Mouse (Mus musculus): ENCODE measurements around the gene Eif2ak3. TPM values are rescaled to one million over a fixed set of nuclear protein-coding genes. Genes with fewer than 3 reads are reported as not detected.

The Eif2ak3 gene
- 9.4 and 10.7 TPM in 2 replicates for polyA plus RNA-seq (2014; fragmentation: Nextera tagmentation; extraction: Ambion mirVana)

DNA sequence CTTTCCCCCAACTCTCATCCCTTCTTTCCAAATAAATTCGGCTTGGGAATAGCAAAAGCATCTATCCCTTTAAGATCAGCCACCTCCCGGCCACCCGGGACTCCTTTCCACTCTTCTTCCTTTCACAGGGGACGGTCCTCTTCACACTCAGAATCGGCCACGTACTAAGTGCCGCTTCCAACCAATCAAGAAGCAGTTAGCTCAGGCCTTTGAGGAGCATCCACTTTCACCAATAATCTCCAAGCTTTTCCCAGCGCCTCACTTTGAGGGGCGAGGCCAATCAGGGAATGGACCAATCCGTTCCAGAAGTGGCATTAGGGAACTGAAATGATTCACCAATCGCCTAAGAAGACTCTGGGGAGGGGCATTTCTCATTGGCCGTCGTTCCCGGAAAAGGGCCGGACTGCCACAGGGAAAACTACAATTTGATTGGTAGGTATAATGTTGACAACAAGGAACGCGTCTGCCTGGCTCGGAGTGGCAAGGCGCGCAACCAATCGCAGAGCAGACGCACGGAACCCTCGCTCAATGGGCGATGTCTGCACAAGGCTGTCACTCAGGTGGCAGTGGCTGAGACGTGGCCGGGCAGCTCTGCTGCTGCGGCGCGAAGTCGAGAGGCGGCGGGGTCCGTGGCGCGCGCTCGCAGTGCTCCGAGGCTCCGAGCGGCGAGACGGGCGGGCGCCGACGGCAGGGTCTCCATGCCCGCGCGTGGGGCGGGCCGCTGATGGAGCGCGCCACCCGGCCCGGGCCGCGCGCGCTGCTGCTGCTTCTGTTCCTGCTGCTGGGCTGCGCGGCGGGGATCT, at the start of gene Eif2ak3:
Eif2ak3 (plus strand) TSS at position 514 of the 803 bp plus-strand sequence.
- Histone ChIP-seq H3K9me3 (replicated peaks; ENCODE audit: control insufficient read depth, low read length) (no peaks in the 10 kb centered on the region), H3K4me1 (ENCODE audit: control insufficient read depth, insufficient read depth, low read length) (peaks cover 21% of the 10 kb centered on the region), H3K36me3 (ENCODE audit: control insufficient read depth, insufficient read depth, low read length) (no peaks in the 10 kb centered on the region), H3K27ac (ENCODE audit: low read depth, low read length) (peak within 1 kb of the TSS; percentile 91), H3K4me2 (ENCODE audit: low read length) (peak within 1 kb of the TSS; percentile 72), H3K27me3 (replicated peaks; ENCODE audit: control insufficient read depth, insufficient read depth, low read length) (no peaks in the 10 kb centered on the region), H3K9ac (ENCODE audit: low read length) (peak within 1 kb of the TSS; percentile 85), H3K4me3 (ENCODE audit: low read depth, low read length) (peak within 1 kb of the TSS; percentile 90)
- DNase-seq (ENCODE audit: low spot score) (peak; percentile 100), ATAC-seq (peak; percentile 99)
- WGBS: under 1% methylated on average over 55 of the region's 63 CpGs

- DNase-seq (ENCODE audit: low spot score) (no peak), ATAC-seq (no peak)
- Histone ChIP-seq H3K4me3 (ENCODE audit: low read depth, low read length) (no peak overlapping the region), H3K27ac (ENCODE audit: low read depth, low read length) (no peak overlapping the region), H3K4me2 (ENCODE audit: low read length) (no peak overlapping the region), H3K4me1 (ENCODE audit: control insufficient read depth, insufficient read depth, low read length) (peaks cover 4% of the 10 kb centered on the region), H3K27me3 (replicated peaks; ENCODE audit: control insufficient read depth, insufficient read depth, low read length) (no peaks in the 10 kb centered on the region), H3K36me3 (ENCODE audit: control insufficient read depth, insufficient read depth, low read length) (no peaks in the 10 kb centered on the region), H3K9ac (ENCODE audit: low read length) (no peak overlapping the region), H3K9me3 (replicated peaks; ENCODE audit: control insufficient read depth, low read length) (no peaks in the 10 kb centered on the region)
- WGBS: 83% methylated on average over 6 of the region's 6 CpGs
Measured at GRCm38 (mm10) chr6:70796940-70797339, 47.4 kb upstream of the Eif2ak3 start.

- H3K4me3 ChIP-seq (ENCODE audit: low read depth, low read length): no peak overlapping the region
- WGBS: 17% methylated on average over 9 of the region's 9 CpGs
- no peak overlapping the region for H3K9ac ChIP-seq (ENCODE audit: low read length)
- H3K36me3 ChIP-seq (ENCODE audit: control insufficient read depth, insufficient read depth, low read length): no peaks in the 10 kb centered on the region
- peaks cover 2% of the 10 kb centered on the region for H3K4me1 ChIP-seq (ENCODE audit: control insufficient read depth, insufficient read depth, low read length)
- ATAC-seq (peak; percentile 75; the same call in 1 of the 2 replicates), DNase-seq (ENCODE audit: low spot score) (peak; percentile 59)
- no peaks in the 10 kb centered on the region for H3K9me3 ChIP-seq (replicated peaks; ENCODE audit: control insufficient read depth, low read length)
- no peak overlapping the region for H3K4me2 ChIP-seq (ENCODE audit: low read length)
- H3K27ac ChIP-seq (ENCODE audit: low read depth, low read length): no peak overlapping the region
- H3K27me3 ChIP-seq (replicated peaks; ENCODE audit: control insufficient read depth, insufficient read depth, low read length): no peaks in the 10 kb centered on the region
Measured at GRCm38 (mm10) chr6:70797581-70798251, 46.6 kb upstream of the Eif2ak3 start.

DNA sequence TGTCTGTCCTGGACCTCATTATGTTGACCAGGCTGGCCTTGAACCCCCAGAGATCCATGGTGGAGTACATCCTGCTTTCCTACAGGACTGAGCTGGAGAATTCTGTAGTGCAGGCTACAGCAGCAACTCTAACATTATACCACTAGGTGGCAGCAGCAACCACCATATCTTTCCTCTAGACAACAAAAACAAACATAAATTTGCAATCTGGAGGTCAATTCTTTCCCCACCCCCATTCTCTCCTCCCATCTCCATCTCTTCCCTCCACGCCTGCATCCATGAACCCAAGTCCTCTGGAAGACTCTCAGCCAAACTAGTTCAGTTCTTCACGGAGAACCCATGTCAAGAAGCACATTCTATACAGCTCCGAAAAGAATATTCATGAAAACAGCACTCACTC, 39.7 kb upstream of the Eif2ak3 start:
- H3K4me3 ChIP-seq (ENCODE audit: low read depth, low read length): no peak overlapping the region
- H3K36me3 ChIP-seq (ENCODE audit: control insufficient read depth, insufficient read depth, low read length): no peaks in the 10 kb centered on the region
- 23% methylated on average over 3 of the region's 3 CpGs for WGBS
- no peak overlapping the region for H3K9ac ChIP-seq (ENCODE audit: low read length)
- ATAC-seq (peak; percentile 37; the same call in 1 of the 2 replicates), DNase-seq (ENCODE audit: low spot score) (peak; percentile 75)
- 0 out of 2 replicates have a peak, but pooled peaks cover 2% of the 10 kb centered on the region for H3K4me1 ChIP-seq (ENCODE audit: control insufficient read depth, insufficient read depth, low read length)
- H3K9me3 ChIP-seq (replicated peaks; ENCODE audit: control insufficient read depth, low read length): no peaks in the 10 kb centered on the region
- no peaks in the 10 kb centered on the region for H3K27me3 ChIP-seq (replicated peaks; ENCODE audit: control insufficient read depth, insufficient read depth, low read length)
- H3K27ac ChIP-seq (ENCODE audit: low read depth, low read length): no peak overlapping the region
- H3K4me2 ChIP-seq (ENCODE audit: low read length): no peak overlapping the region

DNA sequence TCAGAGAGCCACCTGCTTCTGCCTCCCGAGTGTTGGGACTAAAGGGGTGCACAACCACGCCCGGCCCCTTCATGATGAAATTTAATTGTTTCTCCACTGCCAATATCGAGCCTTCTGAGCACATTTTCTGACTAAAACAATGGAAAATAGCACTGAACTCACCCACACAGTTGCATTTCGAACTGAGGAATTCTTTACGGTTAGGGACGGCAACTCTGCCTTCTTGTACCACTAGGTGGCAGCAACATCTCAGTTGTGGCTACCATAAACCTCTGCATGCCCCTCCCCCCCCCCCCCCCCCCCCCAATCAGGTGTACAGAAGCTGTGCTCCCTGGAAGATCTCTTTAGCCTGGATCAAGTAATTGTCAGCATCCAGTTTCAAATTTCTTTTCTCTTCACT, 39.0 kb upstream of the Eif2ak3 start:
- peak; percentile 63 for ATAC-seq
- DNase-seq (ENCODE audit: low spot score): peak; percentile 80
- Histone ChIP-seq H3K27me3 (replicated peaks; ENCODE audit: control insufficient read depth, insufficient read depth, low read length) (no peaks in the 10 kb centered on the region), H3K4me1 (ENCODE audit: control insufficient read depth, insufficient read depth, low read length) (0 out of 2 replicates have a peak, but pooled peaks cover 2% of the 10 kb centered on the region), H3K27ac (ENCODE audit: low read depth, low read length) (no peak overlapping the region), H3K9ac (ENCODE audit: low read length) (no peak overlapping the region), H3K4me3 (ENCODE audit: low read depth, low read length) (no peak overlapping the region), H3K4me2 (ENCODE audit: low read length) (peak overlapping the region; percentile 24; the same call in 1 of the 2 replicates), H3K36me3 (ENCODE audit: control insufficient read depth, insufficient read depth, low read length) (no peaks in the 10 kb centered on the region), H3K9me3 (replicated peaks; ENCODE audit: control insufficient read depth, low read length) (no peaks in the 10 kb centered on the region)
- 14% methylated on average over 7 of the region's 7 CpGs for WGBS

GRCm38 (mm10) chr6:70805820-70806513, 38.3 kb upstream of the Eif2ak3 start:
- Histone ChIP-seq H3K27ac (ENCODE audit: low read depth, low read length) (no peak overlapping the region), H3K36me3 (ENCODE audit: control insufficient read depth, insufficient read depth, low read length) (no peaks in the 10 kb centered on the region), H3K4me2 (ENCODE audit: low read length) (peak overlapping the region; percentile 30; the same call in 1 of the 2 replicates), H3K4me1 (ENCODE audit: control insufficient read depth, insufficient read depth, low read length) (0 out of 2 replicates have a peak, but pooled peaks cover 2% of the 10 kb centered on the region), H3K9me3 (replicated peaks; ENCODE audit: control insufficient read depth, low read length) (no peaks in the 10 kb centered on the region), H3K27me3 (replicated peaks; ENCODE audit: control insufficient read depth, insufficient read depth, low read length) (no peaks in the 10 kb centered on the region), H3K4me3 (ENCODE audit: low read depth, low read length) (no peak overlapping the region), H3K9ac (ENCODE audit: low read length) (no peak overlapping the region)
- 9% methylated on average over 13 of the region's 13 CpGs for WGBS
- ATAC-seq (peak; percentile 72), DNase-seq (ENCODE audit: low spot score) (peak; percentile 92)

- whole genome bisulfite sequencing: 15% methylated on average over 1 of the region's 1 CpGs
- ATAC-seq: peak; percentile 13; the same call in 1 of the 2 replicates
- H3K9ac ChIP-seq (ENCODE audit: low read length): no peak overlapping the region
- no peak for DNase-seq (ENCODE audit: low spot score)
- H3K4me2 ChIP-seq (ENCODE audit: low read length): no peak overlapping the region
- no peak overlapping the region for H3K27ac ChIP-seq (ENCODE audit: low read depth, low read length)
- no peaks in the 10 kb centered on the region for H3K27me3 ChIP-seq (replicated peaks; ENCODE audit: control insufficient read depth, insufficient read depth, low read length)
- H3K9me3 ChIP-seq (replicated peaks; ENCODE audit: control insufficient read depth, low read length): no peaks in the 10 kb centered on the region
- no peaks in the 10 kb centered on the region for H3K36me3 ChIP-seq (ENCODE audit: control insufficient read depth, insufficient read depth, low read length)
- 0 out of 2 replicates have a peak, but pooled peaks cover 2% of the 10 kb centered on the region for H3K4me1 ChIP-seq (ENCODE audit: control insufficient read depth, insufficient read depth, low read length)
- no peak overlapping the region for H3K4me3 ChIP-seq (ENCODE audit: low read depth, low read length)
Measured at GRCm38 (mm10) chr6:70806514-70806912, 37.8 kb upstream of the Eif2ak3 start.

- ATAC-seq (no peak), DNase-seq (ENCODE audit: low spot score) (no peak)
- Histone ChIP-seq H3K9ac (ENCODE audit: low read length) (no peak overlapping the region), H3K27me3 (replicated peaks; ENCODE audit: control insufficient read depth, insufficient read depth, low read length) (no peaks in the 10 kb centered on the region), H3K27ac (ENCODE audit: low read depth, low read length) (no peak overlapping the region), H3K36me3 (ENCODE audit: control insufficient read depth, insufficient read depth, low read length) (no peaks in the 10 kb centered on the region), H3K4me2 (ENCODE audit: low read length) (no peak overlapping the region), H3K4me3 (ENCODE audit: low read depth, low read length) (no peak overlapping the region), H3K9me3 (replicated peaks; ENCODE audit: control insufficient read depth, low read length) (no peaks in the 10 kb centered on the region), H3K4me1 (ENCODE audit: control insufficient read depth, insufficient read depth, low read length) (no peaks in the 10 kb centered on the region)
- WGBS: 83% methylated on average over 1 of the region's 1 CpGs
Measured at GRCm38 (mm10) chr6:70810524-70810923, 33.8 kb upstream of the Eif2ak3 start.
